Mouse (Mus musculus) neural tube, embryonic 12.5 days (tissue): Measurements from ENCODE around the gene Akap2. TPM values are rescaled to one million over a fixed set of nuclear protein-coding genes. Genes with fewer than 3 reads are reported as not detected.

Source experiments
- ATAC-seq: fragments of 200-750 bp; cut with Nextera tagmentation; 2 replicates; pipeline ENCODE4 v1.8.0; 2017; ENCODE audit warnings: low read depth, mild to moderate bottlenecking, moderate TSS enrichment, moderate library complexity; ENCODE audit not compliant: low FRiP score
- H3K27ac ChIP-seq: fragments of 300-500 bp; sonication (generic); 2 replicates; pipeline ENCODE4 v1.5.1; 2016
- H3K27me3 ChIP-seq: fragments of 300-500 bp; sonication (generic); replicated peaks from 2 replicates; pipeline ENCODE4 v1.6.1; 2016; ENCODE audit warnings: mild to moderate bottlenecking
- H3K36me3 ChIP-seq: fragments of 300-500 bp; sonication (generic); 2 replicates; pipeline ENCODE4 v1.6.1; 2016; ENCODE audit warnings: mild to moderate bottlenecking
- H3K4me1 ChIP-seq: fragments of 300-500 bp; sonication (generic); 2 replicates; pipeline ENCODE4 v1.6.1; 2016
- H3K4me2 ChIP-seq: fragments of 300-500 bp; sonication (generic); replicated peaks from 2 replicates; pipeline ENCODE4 v1.6.1; 2016; ENCODE audit warnings: mild to moderate bottlenecking
- H3K4me3 ChIP-seq: fragments of 300-500 bp; sonication (generic); 2 replicates; pipeline ENCODE4 v1.5.1; 2016
- H3K9ac ChIP-seq: fragments of 300-500 bp; sonication (generic); 2 replicates; pipeline ENCODE4 v1.6.1; 2016; ENCODE audit warnings: mild to moderate bottlenecking
- H3K9me3 ChIP-seq: fragments of 300-500 bp; sonication (generic); 2 replicates; pipeline ENCODE4 v1.6.1; 2016; ENCODE audit warnings: mild to moderate bottlenecking
- WGBS: fragments of 180-500 bp; shearing (Covaris S2); methylation state at CpG from one replicate; pipeline ENCODE4 v1.1.7; 2016; 5-methylcytosine and 5-hydroxymethylcytosine counted together
- polyA plus RNA-seq: library from polyadenylated mRNA; unstranded; fragments of >200 nt; fragmentation: Nextera tagmentation; extraction: Ambion mirVana; gene quantifications from 2 replicates; pipeline ENCODE4 v1.2.1, GENCODE M21; 2016

Akap2 gene
- polyA plus RNA-seq, 1 experiment from 2014 or later = 28.9 TPM

- WGBS = 79% methylated on average over 3 of the region's 3 CpGs
- H3K27me3 ChIP-seq = no peaks in the 10 kb centered on the region
- H3K4me3 ChIP-seq = no peak overlapping the region
- no peak overlapping the region for H3K9ac ChIP-seq
- ATAC-seq = no peak
- H3K36me3 ChIP-seq = no peaks in the 10 kb centered on the region
- no peak overlapping the region for H3K4me2 ChIP-seq
- H3K4me1 ChIP-seq = peaks cover 13% of the 10 kb centered on the region
- H3K27ac ChIP-seq = no peak overlapping the region
- H3K9me3 ChIP-seq = no peaks in the 10 kb centered on the region
Observed at GRCm38 (mm10) chr4:57769007-57769406, 51.5 kb downstream of the Akap2 start.

GRCm38 (mm10) chr4:57770185-57770823, 52.8 kb downstream of the Akap2 start:
- H3K4me2 ChIP-seq = no peak overlapping the region
- no peaks in the 10 kb centered on the region for H3K36me3 ChIP-seq
- 52% methylated on average over 4 of the region's 4 CpGs for WGBS
- no peak overlapping the region for H3K4me3 ChIP-seq
- H3K9me3 ChIP-seq = no peaks in the 10 kb centered on the region
- H3K27me3 ChIP-seq = no peaks in the 10 kb centered on the region
- H3K9ac ChIP-seq = no peak overlapping the region
- H3K4me1 ChIP-seq = peaks cover 7% of the 10 kb centered on the region; the same call in 1 of the 2 replicates
- H3K27ac ChIP-seq = no peak overlapping the region
- no peak for ATAC-seq

GRCm38 (mm10) chr4:57771558-57772219, 54.2 kb downstream of the Akap2 start:
- Histone ChIP-seq H3K4me3 (no peak overlapping the region), H3K36me3 (no peaks in the 10 kb centered on the region), H3K4me2 (no peak overlapping the region), H3K4me1 (no peaks in the 10 kb centered on the region), H3K9ac (no peak overlapping the region), H3K27ac (no peak overlapping the region), H3K27me3 (no peaks in the 10 kb centered on the region), H3K9me3 (no peaks in the 10 kb centered on the region)
- 95% methylated on average over 2 of the region's 2 CpGs for WGBS
- ATAC-seq = no peak

GRCm38 (mm10) chr4:57772851-57773510, 55.5 kb downstream of the Akap2 start:
- no peaks in the 10 kb centered on the region for H3K36me3 ChIP-seq
- no peak overlapping the region for H3K4me2 ChIP-seq
- no peaks in the 10 kb centered on the region for H3K9me3 ChIP-seq
- no peak for ATAC-seq
- WGBS = 71% methylated on average over 11 of the region's 11 CpGs
- H3K4me3 ChIP-seq = no peak overlapping the region
- no peak overlapping the region for H3K27ac ChIP-seq
- no peaks in the 10 kb centered on the region for H3K4me1 ChIP-seq
- H3K9ac ChIP-seq = no peak overlapping the region
- no peaks in the 10 kb centered on the region for H3K27me3 ChIP-seq

- Histone ChIP-seq H3K27me3 (no peaks in the 10 kb centered on the region), H3K36me3 (no peaks in the 10 kb centered on the region), H3K27ac (no peak overlapping the region), H3K4me1 (no peaks in the 10 kb centered on the region), H3K9ac (no peak overlapping the region), H3K4me2 (no peak overlapping the region), H3K9me3 (no peaks in the 10 kb centered on the region), H3K4me3 (no peak overlapping the region)
- 63% methylated on average over 4 of the region's 4 CpGs for WGBS
- ATAC-seq = no peak
Observed at GRCm38 (mm10) chr4:57774517-57774916, 57.1 kb downstream of the Akap2 start.

GRCm38 (mm10) chr4:57775582-57775981, 58.1 kb downstream of the Akap2 start:
- no peak overlapping the region for H3K4me2 ChIP-seq
- H3K27me3 ChIP-seq = no peaks in the 10 kb centered on the region
- H3K4me3 ChIP-seq = no peak overlapping the region
- H3K9ac ChIP-seq = no peak overlapping the region
- H3K9me3 ChIP-seq = no peaks in the 10 kb centered on the region
- no peaks in the 10 kb centered on the region for H3K36me3 ChIP-seq
- no peak for ATAC-seq
- H3K27ac ChIP-seq = no peak overlapping the region
- no peaks in the 10 kb centered on the region for H3K4me1 ChIP-seq

- Histone ChIP-seq H3K9ac (no peak overlapping the region), H3K4me2 (peak overlapping the region; percentile 38; the same call in 1 of the 2 replicates), H3K27ac (no peak overlapping the region), H3K9me3 (no peaks in the 10 kb centered on the region), H3K36me3 (no peaks in the 10 kb centered on the region), H3K4me3 (no peak overlapping the region), H3K27me3 (no peaks in the 10 kb centered on the region), H3K4me1 (peaks cover 16% of the 10 kb centered on the region)
- ATAC-seq = no peak
- 27% methylated on average over 4 of the region's 4 CpGs for WGBS
Observed at GRCm38 (mm10) chr4:57780403-57780802, 62.9 kb downstream of the Akap2 start.

- ATAC-seq = peak; percentile 9; the same call in 1 of the 2 replicates
- H3K4me3 ChIP-seq = no peak overlapping the region
- WGBS = 1% methylated on average over 20 of the region's 20 CpGs
Observed at GRCm38 (mm10) chr4:57780833-57781641, 63.6 kb downstream of the Akap2 start.

GRCm38 (mm10) chr4:57781994-57782393, 64.5 kb downstream of the Akap2 start:
- Histone ChIP-seq H3K9ac (peak overlapping the region; percentile 54; the same call in 1 of the 2 replicates), H3K9me3 (no peaks in the 10 kb centered on the region), H3K4me3 (peak overlapping the region; percentile 46), H3K36me3 (no peaks in the 10 kb centered on the region), H3K4me1 (peaks cover 16% of the 10 kb centered on the region), H3K27me3 (no peaks in the 10 kb centered on the region), H3K27ac (no peak overlapping the region), H3K4me2 (peak overlapping the region; percentile 61)
- ATAC-seq = peak; percentile 86
- WGBS = under 1% methylated on average over 26 of the region's 26 CpGs

More at GRCm38 (mm10) chr4:57780833-57781641, 63.6 kb downstream of the Akap2 start:
- H3K4me2 ChIP-seq = peak overlapping the region; percentile 38
- H3K27me3 ChIP-seq = no peaks in the 10 kb centered on the region
- no peak overlapping the region for H3K9ac ChIP-seq
- H3K27ac ChIP-seq = no peak overlapping the region
- no peaks in the 10 kb centered on the region for H3K9me3 ChIP-seq
- H3K36me3 ChIP-seq = no peaks in the 10 kb centered on the region
- H3K4me1 ChIP-seq = peaks cover 16% of the 10 kb centered on the region

GRCm38 (mm10) chr4:57782549-57783390, 65.3 kb downstream of the Akap2 start:
- Histone ChIP-seq H3K4me2 (peak overlapping the region; percentile 61), H3K9me3 (no peaks in the 10 kb centered on the region), H3K27ac (no peak overlapping the region), H3K27me3 (no peaks in the 10 kb centered on the region), H3K9ac (peak overlapping the region; percentile 54), H3K36me3 (no peaks in the 10 kb centered on the region), H3K4me1 (peaks cover 16% of the 10 kb centered on the region), H3K4me3 (peak overlapping the region; percentile 46)
- ATAC-seq = peak; percentile 86
- 2% methylated on average over 33 of the region's 33 CpGs for WGBS

- peak; percentile 51; the same call in 1 of the 2 replicates for ATAC-seq
- H3K4me1 ChIP-seq = peaks cover 16% of the 10 kb centered on the region
- no peak overlapping the region for H3K27ac ChIP-seq
- no peak overlapping the region for H3K9ac ChIP-seq
- H3K27me3 ChIP-seq = no peaks in the 10 kb centered on the region
- no peaks in the 10 kb centered on the region for H3K9me3 ChIP-seq
- H3K4me2 ChIP-seq = peak overlapping the region; percentile 61
- H3K36me3 ChIP-seq = no peaks in the 10 kb centered on the region
- H3K4me3 ChIP-seq = peak overlapping the region; percentile 46
- 26% methylated on average over 9 of the region's 9 CpGs for WGBS
Observed at GRCm38 (mm10) chr4:57783391-57783770, 65.9 kb downstream of the Akap2 start.
